Mouse (Mus musculus) thymus, adult 2 months (tissue): Measurements from ENCODE around the gene Ifna4.

Experiments used
- CTCF ChIP-seq: fragments of 200-500 bp; IDR thresholded peaks from 2 replicates; pipeline ENCODE4 v1.5.1; 2012; ENCODE audit warnings: mild to moderate bottlenecking, control low read depth, low read length, moderate library complexity, borderline replicate concordance; ENCODE audit not compliant: control insufficient read depth, poor library complexity, insufficient read depth; ENCODE audit errors: extremely low read depth
- POLR2A ChIP-seq: fragments of 200-500 bp; IDR thresholded peaks from 2 replicates; pipeline ENCODE4 v1.6.1; 2012; ENCODE audit warnings: mild to moderate bottlenecking, low read length, control low read depth, moderate library complexity; ENCODE audit not compliant: control insufficient read depth, poor library complexity, insufficient read depth; ENCODE audit errors: extremely low read depth

- TF ChIP-seq CTCF (no peak), POLR2A (no peak)
Measured at GRCm38 (mm10) chr4:88849698-88850097, 8.0 kb downstream of the Ifna4 start, which contains the start of gene Ifna1.
